Mouse (Mus musculus): ENCODE results near the gene Usf1. TPM values are rescaled to one million over a fixed set of nuclear protein-coding genes. Genes with fewer than 3 reads are reported as not detected.

The Usf1 gene
- total RNA-seq, 1 experiment from 2014 or later = 47.1 TPM

- ATAC-seq (replicated peaks; ENCODE audit: low read depth, poor library complexity, severe bottlenecking) = peak; percentile 24
Measured at GRCm38 (mm10) chr1:171412446-171412845, 1.3 kb downstream of the Usf1 start.

- ATAC-seq (replicated peaks; ENCODE audit: low read depth, poor library complexity, severe bottlenecking) = no peak
Measured at GRCm38 (mm10) chr1:171413608-171414007, 2.5 kb downstream of the Usf1 start.

GRCm38 (mm10) chr1:171418660-171419059 lies 7.5 kb downstream of the Usf1 start, which contains the start of gene Tstd1:
TSS of gene Tstd1 (plus strand) at chr1:171418872.
- no peak for ATAC-seq (replicated peaks; ENCODE audit: low read depth, poor library complexity, severe bottlenecking)

GRCm38 (mm10) chr1:171419291-171419882 lies 8.3 kb downstream of the Usf1 start:
- no peak for ATAC-seq (replicated peaks; ENCODE audit: low read depth, poor library complexity, severe bottlenecking)

- ATAC-seq (replicated peaks; ENCODE audit: low read depth, poor library complexity, severe bottlenecking) = no peak
Measured at GRCm38 (mm10) chr1:171419905-171420304, 8.8 kb downstream of the Usf1 start.

- ATAC-seq (replicated peaks; ENCODE audit: low read depth, poor library complexity, severe bottlenecking) = no peak
Measured at GRCm38 (mm10) chr1:171422504-171423095, 11.5 kb downstream of the Usf1 start.

- no peak for ATAC-seq (replicated peaks; ENCODE audit: low read depth, poor library complexity, severe bottlenecking)
Measured at GRCm38 (mm10) chr1:171424638-171425037, 13.5 kb downstream of the Usf1 start.

GRCm38 (mm10) chr1:171425126-171425525 lies 14.0 kb downstream of the Usf1 start:
- no peak for ATAC-seq (replicated peaks; ENCODE audit: low read depth, poor library complexity, severe bottlenecking)

- ATAC-seq (replicated peaks; ENCODE audit: low read depth, poor library complexity, severe bottlenecking) = no peak
Measured at GRCm38 (mm10) chr1:171432158-171432557, 21.0 kb downstream of the Usf1 start.

GRCm38 (mm10) chr1:171435288-171435814 lies 24.2 kb downstream of the Usf1 start:
- no peak for ATAC-seq (replicated peaks; ENCODE audit: low read depth, poor library complexity, severe bottlenecking)

- ATAC-seq (replicated peaks; ENCODE audit: low read depth, poor library complexity, severe bottlenecking) = no peak
Measured at GRCm38 (mm10) chr1:171435974-171436373, 24.9 kb downstream of the Usf1 start.

- peak; percentile 58 for ATAC-seq (replicated peaks; ENCODE audit: low read depth, poor library complexity, severe bottlenecking)
Measured at GRCm38 (mm10) chr1:171437264-171438013, 26.3 kb downstream of the Usf1 start, which contains the start of gene F11r. TSS of gene F11r (plus strand) at chr1:171437535.

- ATAC-seq (replicated peaks; ENCODE audit: low read depth, poor library complexity, severe bottlenecking) = no peak
Measured at GRCm38 (mm10) chr1:171438014-171438670, 27.0 kb downstream of the Usf1 start.

- ATAC-seq (replicated peaks; ENCODE audit: low read depth, poor library complexity, severe bottlenecking) = no peak
Measured at GRCm38 (mm10) chr1:171439072-171439471, 28.0 kb downstream of the Usf1 start.

- ATAC-seq (replicated peaks; ENCODE audit: low read depth, poor library complexity, severe bottlenecking) = peak; percentile 30; the same call in 1 of the 2 replicates
Measured at GRCm38 (mm10) chr1:171440025-171440725, 29.1 kb downstream of the Usf1 start.

- peak; percentile 42 for ATAC-seq (replicated peaks; ENCODE audit: low read depth, poor library complexity, severe bottlenecking)
Measured at GRCm38 (mm10) chr1:171441466-171442412, 30.6 kb downstream of the Usf1 start.

- no peak for ATAC-seq (replicated peaks; ENCODE audit: low read depth, poor library complexity, severe bottlenecking)
Measured at GRCm38 (mm10) chr1:171442413-171442760, 31.3 kb downstream of the Usf1 start.

- no peak for ATAC-seq (replicated peaks; ENCODE audit: low read depth, poor library complexity, severe bottlenecking)
Measured at GRCm38 (mm10) chr1:171445050-171445449, 33.9 kb downstream of the Usf1 start.

GRCm38 (mm10) chr1:171446854-171447253 lies 35.7 kb downstream of the Usf1 start:
- no peak for ATAC-seq (replicated peaks; ENCODE audit: low read depth, poor library complexity, severe bottlenecking)
